Mouse (Mus musculus) mouse trophoblast stem cell (cell line): ENCODE measurements around the gene Thsd7b.

Experiments used
- in situ Hi-C, 2 experiments: fragments of 300-500 bp; cut with MseI, MboI; formaldehyde crosslinking; loops; 2 replicates in 1 of 2; 3 replicates in 1 of 2; pipeline ENCODE4 v1.15.1; 2025

Gene Thsd7b

DNA sequence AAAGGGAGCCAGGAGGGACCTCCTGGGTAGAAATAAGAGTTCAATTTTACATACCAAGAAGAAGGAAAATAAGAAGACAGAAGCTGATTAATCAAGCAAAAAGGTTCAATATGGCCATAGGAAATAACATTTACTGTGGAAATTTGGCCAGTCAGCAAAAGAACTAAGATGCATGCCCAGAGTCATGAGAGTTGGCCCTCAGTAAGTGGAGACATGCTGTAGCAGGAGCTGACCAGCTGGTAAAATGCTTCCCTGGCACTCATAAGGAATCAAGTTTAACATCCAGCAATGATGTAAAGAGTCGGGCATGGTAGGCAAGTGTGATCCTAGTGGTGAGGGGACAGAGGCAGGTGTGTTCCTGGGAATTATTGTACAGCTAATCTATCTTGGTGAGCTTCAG, 243.3 kb downstream of the Thsd7b start:
- in situ Hi-C loops: no loop called here

DNA sequence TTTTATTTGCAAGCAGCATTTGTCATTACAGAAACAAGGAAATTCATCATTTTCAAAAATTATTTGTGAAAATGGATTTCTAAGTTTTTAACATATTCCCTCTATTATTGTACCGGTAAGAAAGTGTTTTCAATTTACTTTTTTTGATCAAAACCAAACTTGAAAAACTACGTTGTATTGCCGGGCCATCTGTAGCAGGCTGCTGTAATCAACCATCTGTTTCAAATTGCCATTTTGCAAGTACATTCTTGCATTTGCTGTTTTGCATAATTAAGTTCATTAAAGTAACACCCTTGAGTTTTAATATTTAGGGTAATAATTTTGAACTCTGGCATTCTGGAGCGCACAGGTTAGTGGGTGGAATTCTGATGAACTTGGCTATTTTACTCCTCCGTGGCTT, 246.6 kb downstream of the Thsd7b start:
- in situ Hi-C loops: no loop called here

DNA sequence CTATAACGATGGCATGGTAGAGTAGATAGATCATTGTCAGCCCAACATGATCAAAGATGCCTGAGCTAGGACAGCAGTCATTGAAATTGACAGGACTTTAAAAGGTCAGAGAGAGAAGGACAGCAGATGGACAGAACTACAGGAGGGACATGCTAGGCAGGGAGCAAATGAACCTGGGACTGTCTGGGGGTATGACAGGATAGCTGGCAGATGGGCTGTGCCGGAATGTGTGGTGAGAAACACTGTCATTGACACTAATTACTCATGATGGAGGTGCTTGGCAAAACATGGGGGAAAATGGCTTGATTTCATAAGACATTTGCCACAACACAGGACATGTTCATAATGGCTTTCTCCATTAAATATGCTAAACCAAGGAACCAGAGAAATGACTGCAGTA, 253.9 kb downstream of the Thsd7b start:
- in situ Hi-C loops: no loop called here

DNA sequence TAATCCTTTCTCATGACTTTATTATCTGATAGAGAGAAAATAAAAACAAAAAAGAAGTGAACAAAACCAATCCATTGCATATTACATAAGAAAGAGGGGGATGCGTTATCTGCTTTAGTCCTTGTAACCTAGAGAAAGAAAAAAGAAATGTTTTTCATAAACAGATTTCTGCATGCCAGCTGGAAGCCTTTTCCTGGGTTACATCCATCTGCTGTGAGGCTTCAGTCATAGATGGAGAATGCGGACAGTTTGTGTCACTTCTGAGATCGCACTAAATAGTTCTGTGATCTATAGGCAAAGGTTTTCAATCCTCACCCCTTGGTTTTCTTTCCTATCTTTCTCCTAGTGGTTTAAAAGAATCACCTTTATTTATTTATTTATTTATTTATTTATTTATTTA, 259.1 kb downstream of the Thsd7b start:
- in situ Hi-C loops: no loop called here

DNA sequence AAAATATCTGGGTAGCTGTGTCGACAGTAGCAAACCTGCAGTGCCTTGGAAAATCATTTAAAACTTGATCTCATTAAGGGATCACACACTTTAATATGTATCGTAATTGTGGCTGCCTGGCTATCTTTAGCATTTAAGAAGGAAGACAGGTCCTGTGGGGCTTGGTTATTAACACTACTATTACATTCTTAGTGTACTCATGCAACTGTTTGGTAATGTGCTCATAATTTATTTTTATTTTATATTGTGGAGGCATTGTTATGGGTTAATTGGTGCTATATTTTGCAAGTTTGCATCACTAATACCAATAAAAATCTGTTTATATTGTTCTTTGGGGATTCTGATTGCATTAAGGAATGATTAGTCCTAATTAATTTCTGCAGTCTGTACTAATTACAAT, 265.4 kb downstream of the Thsd7b start:
- in situ Hi-C loops: no loop called here

DNA sequence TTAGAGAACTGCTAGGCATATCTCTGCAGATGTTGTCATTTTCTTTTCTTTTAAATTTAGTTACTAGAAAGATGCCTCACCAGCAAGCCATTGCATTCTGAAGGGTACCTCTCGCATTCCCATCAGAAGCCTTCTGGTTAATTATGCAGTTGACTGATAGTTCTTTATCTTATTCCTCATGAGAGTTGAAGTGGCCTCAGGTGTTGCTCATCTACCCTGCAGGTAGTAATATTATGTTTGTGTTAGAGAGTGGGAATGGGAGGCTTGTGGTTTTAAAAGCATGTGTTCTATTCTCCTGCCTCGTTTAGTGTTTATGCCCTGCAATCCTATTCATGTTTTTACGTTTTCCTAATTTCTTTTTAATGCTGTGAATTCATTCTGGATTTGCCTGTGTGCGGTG, 265.9 kb downstream of the Thsd7b start:
- in situ Hi-C loops: no loop called here

DNA sequence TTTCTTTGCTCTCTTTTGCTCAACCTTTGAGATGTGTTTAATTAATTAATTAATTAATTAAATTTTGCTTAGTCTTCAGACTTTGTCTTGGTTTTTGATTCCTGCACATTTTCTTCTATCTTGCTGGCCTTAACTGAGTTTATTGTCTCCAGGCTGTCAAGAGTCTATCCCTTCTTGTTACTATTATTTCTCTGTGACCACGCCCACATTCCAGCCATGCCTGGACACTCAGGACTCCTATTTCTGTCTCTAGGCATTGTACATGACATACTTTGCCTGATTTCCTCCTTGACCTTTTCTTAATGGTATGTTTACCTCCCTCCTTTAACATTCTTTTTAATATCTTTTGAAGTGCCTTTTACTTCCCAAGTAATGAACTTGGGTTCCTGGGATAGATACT, 267.6 kb downstream of the Thsd7b start:
- in situ Hi-C loops: no loop called here

DNA sequence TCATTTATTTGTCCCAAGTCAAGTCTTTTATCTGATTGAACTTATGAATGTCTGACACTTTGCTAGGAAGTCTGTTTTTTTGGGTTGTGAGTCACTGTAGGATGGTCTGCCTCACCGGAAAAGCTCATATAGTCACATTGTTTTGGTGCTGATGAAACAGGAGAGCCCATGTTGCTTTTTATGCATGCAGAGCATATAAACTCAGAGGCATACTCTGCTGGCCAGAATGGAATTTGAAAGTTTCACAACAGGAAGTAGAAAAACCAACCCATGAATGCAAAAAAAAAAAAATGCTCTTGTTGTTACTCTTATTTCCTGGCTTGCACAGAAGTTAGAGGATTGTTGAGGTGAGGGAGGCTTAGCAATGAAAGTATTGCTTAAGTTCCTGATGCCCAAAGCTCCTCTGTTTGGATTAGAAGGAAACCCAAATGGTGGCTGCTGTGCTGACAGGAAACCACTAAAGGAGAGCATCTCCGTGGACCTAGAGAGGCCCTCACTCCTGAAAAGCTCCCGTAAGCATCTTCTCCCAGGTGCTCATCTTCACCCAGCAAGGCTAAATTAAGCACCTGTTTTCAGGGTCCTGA, 269.6 kb downstream of the Thsd7b start:
- in situ Hi-C loops: no loop called here

DNA sequence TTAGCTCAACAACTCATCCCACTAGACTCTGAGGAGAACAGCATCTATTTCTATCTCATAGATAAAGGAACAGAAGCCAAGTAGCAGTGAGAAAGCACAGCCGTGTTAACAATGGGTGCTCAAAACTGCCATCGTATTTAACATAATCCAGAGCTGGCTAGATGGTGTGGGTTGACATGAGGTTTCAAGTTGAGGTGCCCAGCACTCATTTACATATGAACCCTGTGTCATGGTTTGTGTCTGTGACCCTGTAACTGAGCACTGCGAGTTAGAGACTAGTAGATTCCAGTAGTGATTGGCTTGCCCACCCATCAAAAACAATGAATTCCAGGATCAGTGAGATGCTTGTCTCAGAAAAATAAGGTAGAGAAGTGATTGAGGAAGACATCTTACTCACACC, 270.1 kb downstream of the Thsd7b start:
- in situ Hi-C loops: no loop called here

DNA sequence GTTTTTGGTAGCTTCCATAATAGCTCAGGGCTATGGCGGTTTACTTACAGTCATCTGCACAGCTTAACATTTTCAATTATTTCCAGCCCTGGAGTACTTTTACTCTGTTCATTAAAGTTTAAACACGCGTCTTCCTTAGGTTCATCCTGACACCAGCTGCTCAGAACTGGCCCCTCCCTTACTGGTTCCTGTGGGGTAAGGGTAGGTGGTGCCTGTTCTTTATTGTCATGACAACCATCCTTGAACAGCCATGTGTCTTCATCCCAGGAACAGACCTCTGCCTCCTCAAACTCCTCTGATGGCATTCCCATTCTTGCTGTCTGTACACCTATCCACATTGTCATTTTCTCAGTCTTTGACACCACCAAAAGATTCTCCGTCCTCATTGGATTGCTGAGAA, 285.0 kb downstream of the Thsd7b start:
- in situ Hi-C loops: no loop called here

DNA sequence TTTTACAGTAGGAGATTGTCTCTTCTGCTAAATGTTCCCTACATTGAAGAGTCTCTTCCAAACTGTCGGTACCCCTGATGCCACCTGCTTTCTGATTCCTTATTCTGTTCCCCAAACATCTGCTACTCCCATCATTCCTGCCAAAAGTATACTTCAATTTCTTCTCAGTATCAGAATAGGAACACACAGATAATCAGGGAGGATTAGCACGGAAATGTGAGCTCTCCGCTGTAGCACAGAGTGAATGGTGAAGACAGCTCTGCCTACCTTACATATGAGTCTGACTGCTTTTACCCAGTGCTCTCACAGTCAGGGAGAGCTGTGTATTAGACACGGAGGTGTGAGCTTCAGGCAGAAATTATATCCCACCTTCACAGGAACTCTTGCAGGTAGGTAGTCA, 286.0 kb downstream of the Thsd7b start:
- in situ Hi-C loops: no loop called here

DNA sequence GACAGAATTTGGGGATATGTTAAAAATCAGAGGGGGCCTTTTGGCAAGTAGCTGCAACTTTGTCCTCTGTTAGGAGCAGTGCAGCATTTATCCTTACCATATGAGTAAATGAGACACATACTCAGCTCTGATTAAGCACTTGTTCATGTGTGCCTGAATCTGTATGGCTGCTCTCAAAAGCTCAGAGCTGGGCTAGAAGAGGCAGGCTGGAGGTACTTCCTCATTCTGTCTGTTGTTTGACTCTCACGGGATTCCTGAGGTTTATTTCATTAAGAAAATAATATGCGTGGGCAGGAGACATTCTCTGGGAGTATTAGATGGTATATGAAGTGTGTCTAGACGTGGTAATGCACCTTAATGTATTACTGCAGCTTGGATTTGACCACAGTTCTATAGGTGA, 286.7 kb downstream of the Thsd7b start:
- in situ Hi-C loops: no loop called here

DNA sequence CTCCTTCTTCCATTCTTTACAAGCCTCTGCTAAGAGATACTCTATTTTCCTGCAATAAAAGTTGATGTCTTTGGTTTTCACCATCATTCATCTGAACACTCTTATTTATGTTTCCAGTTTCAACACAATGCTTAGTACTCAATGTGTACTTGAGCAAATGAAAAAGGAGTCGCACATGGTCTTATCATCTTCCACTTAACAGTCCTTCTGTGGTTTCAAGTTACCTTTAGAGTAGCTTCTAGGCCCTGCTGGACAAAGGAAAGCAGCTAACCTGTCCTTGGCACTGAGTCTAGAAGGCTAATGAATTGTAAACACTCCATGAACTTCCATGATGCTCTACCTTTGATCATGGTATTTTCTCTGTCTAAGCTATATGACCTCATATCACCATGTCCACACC, 289.6 kb downstream of the Thsd7b start:
- in situ Hi-C loops: no loop called here

DNA sequence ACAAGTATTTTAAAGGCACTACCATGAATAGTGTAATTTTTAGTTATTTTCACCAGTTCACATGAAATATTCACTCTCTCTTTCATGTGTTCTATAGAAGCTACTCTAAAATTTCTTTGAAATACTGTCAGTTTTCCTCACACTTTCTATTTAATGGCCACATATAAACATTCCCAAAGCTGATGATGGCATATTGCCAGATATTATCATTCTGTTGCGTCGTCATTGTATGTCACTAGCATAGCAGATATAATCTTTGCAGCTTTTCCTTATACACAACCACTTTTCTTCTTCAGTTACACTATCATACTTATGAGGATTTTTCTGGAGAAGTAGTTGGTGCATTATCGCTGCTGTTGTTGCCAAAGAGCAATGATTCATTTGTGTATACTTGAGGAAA, 297.4 kb downstream of the Thsd7b start:
- in situ Hi-C loops: no loop called here

DNA sequence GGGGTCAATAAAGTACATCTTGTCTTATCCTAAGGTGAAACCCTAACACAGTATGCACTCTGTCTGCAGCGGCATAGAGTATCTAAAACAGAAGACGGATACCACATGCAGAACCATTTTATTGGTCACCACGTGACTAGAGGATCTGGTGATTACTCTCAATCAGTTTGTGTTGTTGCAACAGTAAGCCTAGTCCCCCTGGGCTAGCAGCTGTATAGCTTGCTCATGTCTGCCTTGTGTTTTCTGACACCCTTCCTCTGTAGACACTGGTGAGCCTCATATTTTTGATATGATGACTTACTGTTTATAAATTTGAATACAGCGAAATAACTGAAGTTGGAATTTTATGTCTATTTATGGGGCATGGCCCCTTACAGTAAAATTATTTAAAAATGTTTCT, 306.9 kb downstream of the Thsd7b start:
- in situ Hi-C loops: no loop called here

DNA sequence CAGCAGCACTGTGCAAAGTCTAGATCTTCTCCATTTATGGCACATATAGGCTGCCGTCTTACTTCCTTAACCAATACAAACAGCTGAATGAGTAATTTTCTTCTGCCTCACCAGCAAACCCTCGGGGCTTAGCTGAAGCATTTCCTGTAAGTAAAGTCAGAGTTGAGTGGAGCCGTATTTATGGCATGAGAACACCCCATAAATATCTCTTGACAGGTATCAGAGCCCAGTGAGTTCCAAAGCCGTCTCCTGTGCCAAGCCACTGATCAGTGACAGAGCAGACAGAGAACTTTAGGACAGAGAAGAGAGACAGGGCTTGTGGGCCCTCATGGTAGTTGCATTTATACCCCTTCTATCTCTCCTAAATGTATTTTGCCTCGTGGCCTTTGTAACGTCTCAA, 313.5 kb downstream of the Thsd7b start:
- in situ Hi-C loops: no loop called here

DNA sequence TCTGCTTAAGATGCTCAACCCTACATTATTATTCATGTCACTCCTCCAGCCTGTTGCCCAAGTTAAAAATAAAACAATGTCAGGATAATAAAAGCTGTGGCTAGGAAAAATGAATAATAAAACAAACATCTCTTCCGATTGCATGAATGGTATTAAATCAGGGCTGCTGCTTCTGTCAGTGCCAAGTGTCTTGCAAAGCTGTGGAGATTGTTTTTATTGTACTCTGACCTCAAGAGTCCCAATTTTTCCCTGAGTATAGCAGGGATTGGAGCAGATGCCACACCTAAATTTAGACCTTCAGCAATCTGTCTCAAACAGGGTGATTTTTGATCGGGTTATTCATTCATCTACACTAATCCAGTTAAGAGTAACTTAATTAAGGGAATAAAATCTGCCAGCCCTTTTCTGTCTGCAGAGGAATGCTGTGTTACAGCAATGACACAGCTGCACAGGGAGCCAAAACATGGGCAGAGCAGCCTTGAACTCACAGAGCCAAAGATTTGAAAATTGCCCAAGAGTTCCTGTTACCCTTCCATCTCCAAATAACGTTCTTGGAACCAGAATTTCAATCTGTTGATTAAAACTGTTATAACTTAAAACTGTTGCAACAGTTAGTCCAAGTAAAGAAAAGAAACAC, 316.4 kb downstream of the Thsd7b start:
- in situ Hi-C loops: no loop called here

DNA sequence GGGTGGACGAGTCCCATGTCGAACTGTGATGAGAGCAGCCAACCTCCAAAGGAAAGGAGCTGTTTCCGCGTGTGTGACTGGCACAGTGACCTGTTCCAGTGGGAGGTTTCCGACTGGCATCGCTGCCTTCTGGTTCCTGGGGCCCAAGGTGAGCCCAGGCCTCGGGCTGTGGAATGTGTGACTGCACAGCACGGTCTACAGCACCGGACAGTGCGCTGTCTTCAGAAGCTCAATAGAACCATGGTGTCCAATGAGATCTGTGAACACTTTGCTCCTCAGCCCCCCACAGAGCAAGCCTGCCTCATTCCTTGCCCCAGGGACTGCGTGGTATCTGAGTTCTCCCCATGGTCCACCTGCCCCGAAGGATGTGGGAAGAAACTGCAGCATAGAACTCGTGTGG, 322.3 kb downstream of the Thsd7b start:
- in situ Hi-C loops: no loop called here

DNA sequence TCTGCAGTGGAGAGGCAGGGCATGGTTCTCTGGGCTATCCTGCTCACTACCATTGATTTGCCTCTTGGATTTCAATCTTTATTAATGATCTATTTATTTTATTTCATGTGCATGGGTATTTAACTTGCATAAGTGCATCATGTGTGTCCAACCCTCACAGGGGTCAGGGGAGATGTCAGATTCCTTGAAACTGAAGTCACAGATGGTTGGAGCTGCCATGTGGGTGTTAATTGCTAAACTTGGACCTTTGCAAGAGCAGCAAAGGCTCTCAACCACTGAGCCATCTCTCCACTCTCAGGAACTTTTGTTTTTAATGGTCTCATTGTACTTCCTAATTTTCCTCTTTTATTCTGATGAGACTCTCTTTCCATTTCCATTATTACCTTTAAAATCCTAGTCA, 327.8 kb downstream of the Thsd7b start:
- in situ Hi-C loops: no loop called here

DNA sequence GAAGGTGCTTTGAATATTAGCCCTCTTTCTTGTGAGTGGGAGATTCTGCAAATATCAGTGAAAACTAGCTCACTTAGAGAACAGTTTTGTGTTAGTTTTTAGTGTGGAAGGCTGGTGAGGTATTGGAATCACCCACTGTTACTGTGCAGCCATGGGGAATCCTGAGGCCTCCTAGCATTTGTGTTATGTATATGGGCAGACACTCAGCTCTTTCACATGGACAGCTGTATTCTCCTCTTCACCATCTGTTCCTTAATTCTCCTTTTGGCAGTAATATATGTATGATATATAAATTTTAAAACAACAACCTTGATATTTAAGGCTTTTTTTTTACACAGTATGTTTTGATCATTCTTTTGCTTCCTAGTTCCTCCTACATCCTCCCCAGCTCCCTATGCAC, 329.2 kb downstream of the Thsd7b start:
- in situ Hi-C loops: no loop called here

DNA sequence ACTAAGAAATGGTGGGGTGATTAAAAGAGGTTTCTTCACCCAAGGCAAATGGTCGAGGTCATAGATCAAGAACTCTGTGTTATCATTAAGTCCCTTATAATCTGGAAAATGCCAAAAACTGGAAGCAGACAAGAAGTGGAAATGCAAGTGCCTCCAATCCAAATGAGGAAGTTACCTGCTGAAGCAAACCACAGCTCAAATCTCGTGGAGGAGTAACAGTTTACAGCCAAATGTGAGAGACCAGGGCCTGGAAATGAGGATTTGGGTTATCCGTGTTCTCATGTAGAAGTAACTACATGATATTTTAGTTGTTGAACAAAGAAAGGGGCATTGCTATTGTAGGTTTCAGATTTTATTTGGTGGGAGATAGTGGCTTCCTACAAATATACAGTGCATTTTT, 335.3 kb downstream of the Thsd7b start:
- in situ Hi-C loops: no loop called here

DNA sequence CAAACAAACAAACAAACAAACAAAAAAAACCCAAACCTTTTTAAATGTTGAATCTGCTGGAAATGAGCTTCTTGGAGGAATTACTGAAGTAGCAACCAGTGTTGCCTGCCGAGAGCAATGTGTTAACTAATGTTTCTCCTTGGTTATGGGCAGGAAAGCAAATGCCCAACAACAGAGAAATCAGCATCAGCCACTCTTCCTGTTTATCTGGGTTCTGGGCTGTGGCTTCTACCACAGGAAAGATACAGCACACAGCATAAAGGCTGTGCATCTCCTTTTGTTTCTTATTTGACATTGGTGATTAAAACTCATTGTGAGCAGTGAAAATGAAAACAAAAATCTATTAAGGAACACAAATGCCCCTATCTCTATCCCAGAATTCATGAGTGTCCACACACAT, 343.0 kb downstream of the Thsd7b start:
- in situ Hi-C loops: no loop called here

DNA sequence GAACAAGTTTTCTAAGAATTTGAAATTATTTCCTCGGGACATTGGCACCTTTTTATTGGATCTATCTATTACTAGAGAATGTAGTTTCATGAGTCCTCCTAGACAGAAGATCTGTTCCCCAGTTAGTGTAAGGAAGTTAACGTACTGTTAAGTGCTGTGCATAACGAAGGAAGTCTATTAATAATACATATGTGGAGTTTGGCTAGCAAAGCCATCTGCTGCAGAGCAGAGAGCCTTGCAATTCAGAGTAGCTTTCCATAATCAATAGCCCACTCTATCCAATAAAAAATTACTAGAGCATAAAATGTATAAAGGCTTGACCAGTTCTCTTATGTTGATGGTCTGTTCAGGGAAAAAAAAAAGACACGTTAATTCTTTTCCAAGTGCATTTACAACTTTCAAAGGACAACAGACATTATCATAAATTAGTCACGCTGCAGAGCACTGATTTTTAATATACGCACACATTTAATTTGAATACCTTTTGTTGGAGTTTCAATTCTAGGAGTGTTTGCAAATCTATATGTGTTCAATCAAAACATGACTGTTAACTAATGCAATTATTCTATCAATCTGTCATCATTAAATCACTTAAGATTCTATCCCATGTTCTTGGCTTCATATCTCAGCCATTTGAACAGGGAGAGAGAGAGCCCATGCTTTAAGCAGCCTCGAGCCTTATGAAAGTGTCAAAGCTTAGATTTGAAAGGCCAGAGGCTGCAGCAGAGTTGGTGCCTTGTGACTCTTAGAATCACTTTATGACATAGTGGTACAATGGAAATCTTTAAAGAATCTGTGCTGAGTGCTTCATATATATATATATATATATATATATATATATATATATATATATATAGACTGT, 346.6 kb downstream of the Thsd7b start:
- in situ Hi-C loops: no loop called here
